Mouse (Mus musculus): Measurements from ENCODE around the gene Fam102a. TPM values are rescaled to one million over a fixed set of nuclear protein-coding genes. Genes with fewer than 3 reads are reported as not detected.

The Fam102a gene
- polyA plus RNA-seq, 1 experiment from 2014 or later, result 6.8 TPM

- peaks cover 38% of the 10 kb centered on the region for H3K4me1 ChIP-seq
- H3K4me3 ChIP-seq, result peak overlapping the region; percentile 78
- peaks cover 12% of the 10 kb centered on the region for H3K27me3 ChIP-seq (ENCODE audit: low read depth, poor library complexity, severe bottlenecking)
- no peaks in the 10 kb centered on the region for H3K9me3 ChIP-seq (replicated peaks)
- H3K36me3 ChIP-seq, result peaks cover 12% of the 10 kb centered on the region; the same call in 1 of the 2 replicates
- 43% methylated on average over 18 of the region's 18 CpGs for WGBS
- H3K27ac ChIP-seq (replicated peaks), result peak overlapping the region; percentile 29; the same call in 1 of the 2 replicates
- no peak for DNase-seq (ENCODE audit: low spot score)
These were observed 73.8 kb downstream of the Fam102a start for GRCm38 (mm10) chr2:32608778-32609435.

DNA sequence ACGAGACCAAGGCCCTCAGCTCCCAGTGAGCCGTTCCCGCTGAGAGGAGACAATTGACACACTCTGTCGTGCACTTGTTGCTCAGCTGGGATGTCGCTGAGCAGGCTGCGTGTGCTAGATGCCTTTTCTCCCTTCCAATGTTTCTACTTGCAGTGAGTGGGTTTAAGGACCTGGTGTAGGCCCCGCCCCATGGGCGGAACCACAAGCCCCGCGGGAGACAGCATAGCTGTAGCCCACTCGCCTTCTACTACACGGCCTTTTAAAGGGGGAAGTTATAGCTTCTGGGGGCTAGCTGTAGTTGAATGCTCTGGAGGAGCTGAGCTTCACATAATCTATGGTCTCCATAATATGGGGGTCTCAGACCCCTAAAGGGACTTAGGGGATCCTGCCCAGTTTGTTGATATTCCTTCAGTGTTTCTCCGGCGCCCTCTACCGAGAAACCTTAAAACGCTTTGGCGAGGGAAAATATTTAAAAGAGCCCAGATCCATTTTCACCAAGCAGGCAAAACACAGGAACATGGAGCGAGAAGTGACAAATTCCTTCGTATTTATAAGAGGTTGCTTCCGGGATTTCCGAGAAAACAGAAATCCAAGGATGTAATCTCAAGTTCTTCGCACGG is 75.6 kb downstream of the Fam102a start:
- H3K36me3 ChIP-seq, result peaks cover 25% of the 10 kb centered on the region
- H3K4me1 ChIP-seq, result peaks cover 38% of the 10 kb centered on the region
- H3K27me3 ChIP-seq (ENCODE audit: low read depth, poor library complexity, severe bottlenecking), result peaks cover 12% of the 10 kb centered on the region
- H3K4me3 ChIP-seq, result peak overlapping the region; percentile 49
- 21% methylated on average over 23 of the region's 23 CpGs for WGBS
- DNase-seq (ENCODE audit: low spot score), result no peak
- 0 out of 2 replicates have a peak overlapping the region, but pooled peaks have one; percentile 39 for H3K27ac ChIP-seq (replicated peaks)
- H3K9me3 ChIP-seq (replicated peaks), result no peaks in the 10 kb centered on the region

DNA sequence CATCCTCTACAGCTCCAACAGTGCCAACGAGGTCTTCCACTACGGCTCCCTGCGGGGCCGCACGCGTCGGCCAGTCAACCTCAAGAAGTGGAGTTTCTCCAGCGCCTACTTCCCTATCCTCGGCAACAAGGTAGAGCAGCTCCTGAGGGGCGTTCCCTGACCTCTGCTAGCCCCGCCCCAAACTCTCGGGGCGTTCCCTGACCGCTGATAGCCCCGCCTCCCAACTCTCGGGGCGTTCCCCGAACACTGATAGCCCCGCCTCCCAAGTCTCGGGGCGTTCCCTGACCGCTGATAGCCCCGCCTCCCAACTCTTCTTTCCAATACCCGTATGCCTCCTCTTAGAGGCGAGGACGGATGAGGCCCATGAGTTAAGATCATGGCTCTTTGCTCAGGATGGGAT is 77.1 kb downstream of the Fam102a start:
- Histone ChIP-seq H3K36me3 (peaks cover 33% of the 10 kb centered on the region), H3K27ac (replicated peaks) (no peak overlapping the region), H3K4me1 (peaks cover 28% of the 10 kb centered on the region), H3K27me3 (ENCODE audit: low read depth, poor library complexity, severe bottlenecking) (peaks cover 11% of the 10 kb centered on the region), H3K9me3 (replicated peaks) (no peaks in the 10 kb centered on the region), H3K4me3 (no peak overlapping the region)
- WGBS, result 68% methylated on average over 26 of the region's 26 CpGs
- no peak for DNase-seq (ENCODE audit: low spot score)

DNA sequence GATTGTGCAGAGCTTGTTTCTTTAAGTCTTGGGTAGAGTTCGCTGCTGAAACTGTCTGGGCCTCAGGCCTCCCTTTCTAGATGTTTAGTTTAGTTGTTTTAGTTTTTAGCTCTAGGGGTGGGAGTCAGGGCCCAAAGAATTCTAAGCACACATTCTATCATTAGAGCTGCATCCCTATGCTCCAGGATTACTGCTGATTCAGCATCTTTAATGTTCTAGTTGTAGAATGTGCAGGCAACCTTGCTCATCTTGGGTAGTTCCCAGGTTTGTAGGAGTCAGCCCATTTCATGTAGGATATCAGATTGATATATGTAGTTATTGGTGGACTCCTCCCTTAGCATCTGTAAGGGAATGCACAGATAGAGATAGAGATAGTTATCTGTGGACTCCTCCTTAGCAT is 82.0 kb downstream of the Fam102a start:
- WGBS, result 92% methylated on average over 1 of the region's 1 CpGs
- Histone ChIP-seq H3K27me3 (ENCODE audit: low read depth, poor library complexity, severe bottlenecking) (no peaks in the 10 kb centered on the region), H3K4me1 (peaks cover 38% of the 10 kb centered on the region), H3K27ac (replicated peaks) (no peak overlapping the region), H3K36me3 (peaks cover 38% of the 10 kb centered on the region), H3K9me3 (replicated peaks) (no peaks in the 10 kb centered on the region), H3K4me3 (no peak overlapping the region)
- DNase-seq (ENCODE audit: low spot score), result no peak

GRCm38 (mm10) chr2:32617601-32618000 is 82.5 kb downstream of the Fam102a start:
- no peak overlapping the region for H3K4me3 ChIP-seq
- H3K27me3 ChIP-seq (ENCODE audit: low read depth, poor library complexity, severe bottlenecking), result no peaks in the 10 kb centered on the region
- 93% methylated on average over 4 of the region's 4 CpGs for WGBS
- DNase-seq (ENCODE audit: low spot score), result no peak
- no peak overlapping the region for H3K27ac ChIP-seq (replicated peaks)
- H3K36me3 ChIP-seq, result peaks cover 34% of the 10 kb centered on the region
- no peaks in the 10 kb centered on the region for H3K9me3 ChIP-seq (replicated peaks)
- peaks cover 38% of the 10 kb centered on the region for H3K4me1 ChIP-seq

DNA sequence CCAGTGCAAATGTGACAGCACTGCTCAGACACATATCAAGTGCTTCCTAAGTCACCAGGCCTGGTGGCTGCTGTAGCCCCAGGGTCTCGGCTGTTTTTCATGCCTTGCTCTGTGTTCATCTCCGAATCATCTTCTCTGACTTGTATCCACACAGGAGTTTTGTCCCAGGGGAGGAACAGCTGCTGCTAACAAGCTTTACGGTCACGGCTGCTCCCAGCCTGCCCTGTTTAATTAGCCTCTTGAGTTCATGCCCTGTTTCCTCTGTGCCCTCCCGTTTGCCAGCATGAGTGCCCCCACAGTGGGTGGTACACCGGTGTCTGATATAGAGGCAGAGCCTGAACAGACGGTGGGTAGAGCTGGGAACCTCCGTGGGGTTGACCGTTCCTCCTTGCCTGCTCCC is 82.9 kb downstream of the Fam102a start:
- H3K4me3 ChIP-seq, result no peak overlapping the region
- peaks cover 30% of the 10 kb centered on the region for H3K36me3 ChIP-seq
- DNase-seq (ENCODE audit: low spot score), result no peak
- no peaks in the 10 kb centered on the region for H3K27me3 ChIP-seq (ENCODE audit: low read depth, poor library complexity, severe bottlenecking)
- 80% methylated on average over 9 of the region's 9 CpGs for WGBS
- H3K27ac ChIP-seq (replicated peaks), result no peak overlapping the region
- no peaks in the 10 kb centered on the region for H3K9me3 ChIP-seq (replicated peaks)
- peaks cover 38% of the 10 kb centered on the region for H3K4me1 ChIP-seq

Other genes starting within 250 kb of the Fam102a start
- gene Golga2, start 247.9 kb upstream of the Fam102a start, polyA plus RNA-seq (2016; fragmentation: Nextera tagmentation; extraction: Ambion mirVana), result 16.7 and 21.1 TPM in 2 replicates
- gene Swi5, start 247.3 kb upstream of the Fam102a start, polyA plus RNA-seq (2016; fragmentation: Nextera tagmentation; extraction: Ambion mirVana), result 536 and 538 TPM in 2 replicates
- 60.5 and 69.8 TPM in 2 replicates for gene Ciz1, start 183.0 kb upstream of the Fam102a start, polyA plus RNA-seq (2016; fragmentation: Nextera tagmentation; extraction: Ambion mirVana)
- gene Dnm1, start 182.0 kb upstream of the Fam102a start, polyA plus RNA-seq (2016; fragmentation: Nextera tagmentation; extraction: Ambion mirVana), result 9.0 and 12.2 TPM in 2 replicates
- gene 1110008P14Rik, start 153.4 kb upstream of the Fam102a start, polyA plus RNA-seq (2016; fragmentation: Nextera tagmentation; extraction: Ambion mirVana), result 39.4 and 44.3 TPM in 2 replicates
- gene Lcn2, start 147.1 kb upstream of the Fam102a start, polyA plus RNA-seq (2016; fragmentation: Nextera tagmentation; extraction: Ambion mirVana), result 0.20 TPM in 1 of 2 replicates, not detected in the other
- 26.2 and 28.8 TPM in 2 replicates for gene Ptges2, start 139.4 kb upstream of the Fam102a start, polyA plus RNA-seq (2016; fragmentation: Nextera tagmentation; extraction: Ambion mirVana)
- 5.9 and 6.4 TPM in 2 replicates for gene Naif1, start 84.9 kb upstream of the Fam102a start, polyA plus RNA-seq (2016; fragmentation: Nextera tagmentation; extraction: Ambion mirVana)
- 29.2 and 35.7 TPM in 2 replicates for gene Slc25a25, start 83.9 kb upstream of the Fam102a start, polyA plus RNA-seq (2016; fragmentation: Nextera tagmentation; extraction: Ambion mirVana)
- 113 and 116 TPM in 2 replicates for gene Dpm2, start 35.5 kb downstream of the Fam102a start, polyA plus RNA-seq (2016; fragmentation: Nextera tagmentation; extraction: Ambion mirVana)
- 1.9 and 2.8 TPM in 2 replicates for gene Pip5kl1, start 39.5 kb downstream of the Fam102a start, polyA plus RNA-seq (2016; fragmentation: Nextera tagmentation; extraction: Ambion mirVana)
- gene 9430097D07Rik, start 40.4 kb downstream of the Fam102a start, polyA plus RNA-seq (2016; fragmentation: Nextera tagmentation; extraction: Ambion mirVana), result 0.17 and 0.22 TPM in 2 replicates
- 15.9 and 17.1 TPM in 2 replicates for gene St6galnac4, start 51.8 kb downstream of the Fam102a start, polyA plus RNA-seq (2016; fragmentation: Nextera tagmentation; extraction: Ambion mirVana)
- gene St6galnac6, start 64.4 kb downstream of the Fam102a start, polyA plus RNA-seq (2016; fragmentation: Nextera tagmentation; extraction: Ambion mirVana), result 10.8 and 11.9 TPM in 2 replicates
- gene Ak1, start 86.4 kb downstream of the Fam102a start, polyA plus RNA-seq (2016; fragmentation: Nextera tagmentation; extraction: Ambion mirVana), result 26.4 and 30.3 TPM in 2 replicates
- 25.6 and 29.2 TPM in 2 replicates for gene Eng, start 111.3 kb downstream of the Fam102a start, polyA plus RNA-seq (2016; fragmentation: Nextera tagmentation; extraction: Ambion mirVana)
- 25.6 and 27.9 TPM in 2 replicates for gene Fpgs, start 168.8 kb downstream of the Fam102a start, polyA plus RNA-seq (2016; fragmentation: Nextera tagmentation; extraction: Ambion mirVana)
- 119 and 132 TPM in 2 replicates for gene Cdk9, start 177.7 kb downstream of the Fam102a start, polyA plus RNA-seq (2016; fragmentation: Nextera tagmentation; extraction: Ambion mirVana)
- 26.7 and 33.6 TPM in 2 replicates for gene Sh2d3c, start 185.7 kb downstream of the Fam102a start, polyA plus RNA-seq (2016; fragmentation: Nextera tagmentation; extraction: Ambion mirVana)
- gene 6330409D20Rik, start 205.7 kb downstream of the Fam102a start, polyA plus RNA-seq (2016; fragmentation: Nextera tagmentation; extraction: Ambion mirVana), result 0.94 and 2.1 TPM in 2 replicates
- gene Tor2a, start 221.9 kb downstream of the Fam102a start, polyA plus RNA-seq (2016; fragmentation: Nextera tagmentation; extraction: Ambion mirVana), result 59.2 and 59.8 TPM in 2 replicates
- gene Ttc16, start 240.3 kb downstream of the Fam102a start, polyA plus RNA-seq (2016; fragmentation: Nextera tagmentation; extraction: Ambion mirVana), result 0.31 TPM in 2 replicates
- gene Ptrh1, start 240.5 kb downstream of the Fam102a start, polyA plus RNA-seq (2016; fragmentation: Nextera tagmentation; extraction: Ambion mirVana), result 5.2 TPM in 2 replicates
- gene Cfap157, start 249.1 kb downstream of the Fam102a start, polyA plus RNA-seq (2016; fragmentation: Nextera tagmentation; extraction: Ambion mirVana), result 0.90 and 1.2 TPM in 2 replicates